Mouse (Mus musculus): ENCODE measurements at regions not wholly inside any gene's neighbourhood (a gene's known extent, or its start where the extent isn't known, plus 50 kb on each side); places are given as distances from the start of the nearest gene placed in this dataset.

- ATAC-seq (ENCODE audit: low read depth) = no peak
- Histone ChIP-seq H3K9ac (ENCODE audit: low read depth, low read length) (no peak overlapping the region), H3K9me3 (ENCODE audit: control insufficient read depth, low read length) (no peaks in the 10 kb centered on the region), H3K4me3 (ENCODE audit: low read depth, low read length) (no peak overlapping the region), H3K27me3 (replicated peaks; ENCODE audit: control insufficient read depth, insufficient read depth, low read length) (no peaks in the 10 kb centered on the region), H3K4me1 (ENCODE audit: control insufficient read depth, insufficient read depth, low read length) (no peaks in the 10 kb centered on the region), H3K36me3 (ENCODE audit: control insufficient read depth, insufficient read depth, low read length) (no peaks in the 10 kb centered on the region), H3K27ac (replicated peaks; ENCODE audit: low read depth, low read length) (no peak overlapping the region), H3K4me2 (ENCODE audit: low read depth, low read length) (no peak overlapping the region)
- 47% methylated on average over 4 of the region's 4 CpGs for WGBS
- peak; percentile 38 for DNase-seq (ENCODE audit: low spot score)
These were observed 504.7 kb upstream of the Got2 start for GRCm38 (mm10) chr8:96393024-96393423.

GRCm38 (mm10) chr8:96389251-96389650, 500.9 kb upstream of the Got2 start:
- Histone ChIP-seq H3K9me3 (ENCODE audit: control insufficient read depth, low read length) (no peaks in the 10 kb centered on the region), H3K4me3 (ENCODE audit: low read depth, low read length) (no peak overlapping the region), H3K4me1 (ENCODE audit: control insufficient read depth, insufficient read depth, low read length) (no peaks in the 10 kb centered on the region), H3K4me2 (ENCODE audit: low read depth, low read length) (no peak overlapping the region), H3K36me3 (ENCODE audit: control insufficient read depth, insufficient read depth, low read length) (no peaks in the 10 kb centered on the region), H3K27me3 (replicated peaks; ENCODE audit: control insufficient read depth, insufficient read depth, low read length) (no peaks in the 10 kb centered on the region), H3K27ac (replicated peaks; ENCODE audit: low read depth, low read length) (no peak overlapping the region), H3K9ac (ENCODE audit: low read depth, low read length) (no peak overlapping the region)
- DNase-seq (ENCODE audit: low spot score) (no peak), ATAC-seq (ENCODE audit: low read depth) (no peak)
- 66% methylated on average over 3 of the region's 3 CpGs for WGBS

- H3K4me2 ChIP-seq (ENCODE audit: low read depth, low read length) = no peak overlapping the region
- H3K4me3 ChIP-seq (ENCODE audit: low read depth, low read length) = no peak overlapping the region
- no peak for ATAC-seq (ENCODE audit: low read depth)
- no peaks in the 10 kb centered on the region for H3K36me3 ChIP-seq (ENCODE audit: control insufficient read depth, insufficient read depth, low read length)
- H3K27ac ChIP-seq (replicated peaks; ENCODE audit: low read depth, low read length) = no peak overlapping the region
- H3K4me1 ChIP-seq (ENCODE audit: control insufficient read depth, insufficient read depth, low read length) = no peaks in the 10 kb centered on the region
- H3K9me3 ChIP-seq (ENCODE audit: control insufficient read depth, low read length) = no peaks in the 10 kb centered on the region
- no peak for DNase-seq (ENCODE audit: low spot score)
- H3K9ac ChIP-seq (ENCODE audit: low read depth, low read length) = no peak overlapping the region
- no peaks in the 10 kb centered on the region for H3K27me3 ChIP-seq (replicated peaks; ENCODE audit: control insufficient read depth, insufficient read depth, low read length)
- WGBS = 87% methylated on average over 9 of the region's 9 CpGs
These were observed 482.2 kb upstream of the Got2 start for GRCm38 (mm10) chr8:96370500-96370899.

- H3K9me3 ChIP-seq (ENCODE audit: control insufficient read depth, low read length) = no peaks in the 10 kb centered on the region
- H3K4me3 ChIP-seq (ENCODE audit: low read depth, low read length) = no peak overlapping the region
- no peak overlapping the region for H3K4me2 ChIP-seq (ENCODE audit: low read depth, low read length)
- H3K27me3 ChIP-seq (replicated peaks; ENCODE audit: control insufficient read depth, insufficient read depth, low read length) = no peaks in the 10 kb centered on the region
- no peak overlapping the region for H3K9ac ChIP-seq (ENCODE audit: low read depth, low read length)
- no peaks in the 10 kb centered on the region for H3K36me3 ChIP-seq (ENCODE audit: control insufficient read depth, insufficient read depth, low read length)
- H3K27ac ChIP-seq (replicated peaks; ENCODE audit: low read depth, low read length) = no peak overlapping the region
- no peak for ATAC-seq (ENCODE audit: low read depth)
- peak; percentile 18 for DNase-seq (ENCODE audit: low spot score)
- no peaks in the 10 kb centered on the region for H3K4me1 ChIP-seq (ENCODE audit: control insufficient read depth, insufficient read depth, low read length)
- 27% methylated on average over 14 of the region's 14 CpGs for WGBS
These were observed 474.6 kb upstream of the Got2 start for GRCm38 (mm10) chr8:96362853-96363445.

GRCm38 (mm10) chr8:96350531-96351069, 462.3 kb upstream of the Got2 start:
- DNase-seq (ENCODE audit: low spot score) (no peak), ATAC-seq (ENCODE audit: low read depth) (no peak)
- Histone ChIP-seq H3K4me3 (ENCODE audit: low read depth, low read length) (no peak overlapping the region), H3K9me3 (ENCODE audit: control insufficient read depth, low read length) (no peaks in the 10 kb centered on the region), H3K27me3 (replicated peaks; ENCODE audit: control insufficient read depth, insufficient read depth, low read length) (no peaks in the 10 kb centered on the region), H3K4me1 (ENCODE audit: control insufficient read depth, insufficient read depth, low read length) (no peaks in the 10 kb centered on the region), H3K36me3 (ENCODE audit: control insufficient read depth, insufficient read depth, low read length) (no peaks in the 10 kb centered on the region), H3K9ac (ENCODE audit: low read depth, low read length) (no peak overlapping the region), H3K27ac (replicated peaks; ENCODE audit: low read depth, low read length) (no peak overlapping the region), H3K4me2 (ENCODE audit: low read depth, low read length) (no peak overlapping the region)
- WGBS = 62% methylated on average over 6 of the region's 6 CpGs

- H3K9me3 ChIP-seq (ENCODE audit: control insufficient read depth, low read length) = no peaks in the 10 kb centered on the region
- 70% methylated on average over 6 of the region's 6 CpGs for WGBS
- no peak overlapping the region for H3K9ac ChIP-seq (ENCODE audit: low read depth, low read length)
- DNase-seq (ENCODE audit: low spot score) (no peak), ATAC-seq (ENCODE audit: low read depth) (no peak)
- H3K4me1 ChIP-seq (ENCODE audit: control insufficient read depth, insufficient read depth, low read length) = no peaks in the 10 kb centered on the region
- no peak overlapping the region for H3K27ac ChIP-seq (replicated peaks; ENCODE audit: low read depth, low read length)
- H3K27me3 ChIP-seq (replicated peaks; ENCODE audit: control insufficient read depth, insufficient read depth, low read length) = no peaks in the 10 kb centered on the region
- no peaks in the 10 kb centered on the region for H3K36me3 ChIP-seq (ENCODE audit: control insufficient read depth, insufficient read depth, low read length)
- no peak overlapping the region for H3K4me3 ChIP-seq (ENCODE audit: low read depth, low read length)
- no peak overlapping the region for H3K4me2 ChIP-seq (ENCODE audit: low read depth, low read length)
These were observed 461.2 kb upstream of the Got2 start for GRCm38 (mm10) chr8:96349503-96349902.

- Histone ChIP-seq H3K4me1 (ENCODE audit: control insufficient read depth, insufficient read depth, low read length) (no peaks in the 10 kb centered on the region), H3K4me3 (ENCODE audit: low read depth, low read length) (no peak overlapping the region), H3K27me3 (replicated peaks; ENCODE audit: control insufficient read depth, insufficient read depth, low read length) (no peaks in the 10 kb centered on the region), H3K27ac (replicated peaks; ENCODE audit: low read depth, low read length) (no peak overlapping the region), H3K36me3 (ENCODE audit: control insufficient read depth, insufficient read depth, low read length) (no peaks in the 10 kb centered on the region), H3K9ac (ENCODE audit: low read depth, low read length) (no peak overlapping the region), H3K9me3 (ENCODE audit: control insufficient read depth, low read length) (peaks cover 4% of the 10 kb centered on the region; the same call in 1 of the 2 replicates), H3K4me2 (ENCODE audit: low read depth, low read length) (no peak overlapping the region)
- DNase-seq (ENCODE audit: low spot score) (no peak), ATAC-seq (ENCODE audit: low read depth) (no peak)
- 81% methylated on average over 3 of the region's 3 CpGs for WGBS
These were observed 452.4 kb upstream of the Got2 start for GRCm38 (mm10) chr8:96340702-96341101.

GRCm38 (mm10) chr8:96318367-96318766, 430.0 kb upstream of the Got2 start:
- 65% methylated on average over 5 of the region's 5 CpGs for WGBS

GRCm38 (mm10) chr8:96308989-96309718, 420.8 kb upstream of the Got2 start:
- Histone ChIP-seq H3K27me3 (replicated peaks; ENCODE audit: control insufficient read depth, insufficient read depth, low read length) (no peaks in the 10 kb centered on the region), H3K4me3 (ENCODE audit: low read depth, low read length) (no peak overlapping the region), H3K36me3 (ENCODE audit: control insufficient read depth, insufficient read depth, low read length) (no peaks in the 10 kb centered on the region), H3K4me1 (ENCODE audit: control insufficient read depth, insufficient read depth, low read length) (no peaks in the 10 kb centered on the region), H3K9me3 (ENCODE audit: control insufficient read depth, low read length) (no peaks in the 10 kb centered on the region), H3K4me2 (ENCODE audit: low read depth, low read length) (no peak overlapping the region), H3K27ac (replicated peaks; ENCODE audit: low read depth, low read length) (no peak overlapping the region), H3K9ac (ENCODE audit: low read depth, low read length) (no peak overlapping the region)
- no peak for ATAC-seq (ENCODE audit: low read depth)
- DNase-seq (ENCODE audit: low spot score) = no peak
- WGBS = 79% methylated on average over 12 of the region's 12 CpGs

More at GRCm38 (mm10) chr8:96318367-96318766, 430.0 kb upstream of the Got2 start:
- no peaks in the 10 kb centered on the region for H3K4me1 ChIP-seq (ENCODE audit: control insufficient read depth, insufficient read depth, low read length)
- H3K4me3 ChIP-seq (ENCODE audit: low read depth, low read length) = no peak overlapping the region
- H3K27ac ChIP-seq (replicated peaks; ENCODE audit: low read depth, low read length) = no peak overlapping the region
- no peak overlapping the region for H3K4me2 ChIP-seq (ENCODE audit: low read depth, low read length)
- H3K27me3 ChIP-seq (replicated peaks; ENCODE audit: control insufficient read depth, insufficient read depth, low read length) = no peaks in the 10 kb centered on the region
- H3K36me3 ChIP-seq (ENCODE audit: control insufficient read depth, insufficient read depth, low read length) = no peaks in the 10 kb centered on the region
- no peak for DNase-seq (ENCODE audit: low spot score)
- no peak overlapping the region for H3K9ac ChIP-seq (ENCODE audit: low read depth, low read length)
- no peak for ATAC-seq (ENCODE audit: low read depth)
- no peaks in the 10 kb centered on the region for H3K9me3 ChIP-seq (ENCODE audit: control insufficient read depth, low read length)
